Mouse (Mus musculus): ENCODE results near the gene 6430571L13Rik.

DNA sequence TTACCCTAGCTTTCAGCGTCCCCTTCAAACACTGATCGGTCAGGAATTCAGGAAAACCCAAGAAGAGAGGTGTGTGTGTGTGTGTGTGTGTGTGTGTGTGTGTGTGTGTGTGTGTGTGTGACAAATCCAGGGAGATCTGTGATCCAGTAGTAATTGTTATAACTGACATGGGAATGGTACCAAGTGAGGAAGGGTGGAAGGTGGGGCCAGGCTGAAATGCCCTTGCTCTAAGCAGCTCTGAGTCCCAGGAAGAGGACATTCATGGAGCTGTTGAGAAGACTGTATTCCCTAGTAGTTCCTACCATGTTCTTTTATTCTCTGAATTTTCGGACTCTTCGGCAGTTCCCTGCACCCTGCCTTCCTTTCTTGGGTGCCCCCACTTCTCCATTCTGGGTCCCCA is 42.7 kb upstream of the 6430571L13Rik start:
- TF ChIP-seq RCOR1 (conservative IDR thresholded peaks at IDR 0.05; ENCODE audit: low read depth, low read length), result no peak
- no peak for TF ChIP-seq UBTF (IDR thresholded peaks at IDR 0.05; ENCODE audit: low read depth, low read length)
- no peak for TF ChIP-seq MXI1 (IDR thresholded peaks at IDR 0.05; ENCODE audit: low read depth, low read length)
- no peak for TF ChIP-seq PAX5 (IDR thresholded peaks at IDR 0.05; ENCODE audit: low read length)
- no peak for TF ChIP-seq MAX (IDR thresholded peaks at IDR 0.05; ENCODE audit: low read length)
- no peak for TF ChIP-seq ZMIZ1 (IDR thresholded peaks at IDR 0.05; ENCODE audit: low read depth, low read length)
- TF ChIP-seq TBP (conservative IDR thresholded peaks at IDR 0.05; ENCODE audit: low read depth, low read length), result no peak
- TF ChIP-seq CTCF (conservative IDR thresholded peaks at IDR 0.05 in 1 of 2, IDR thresholded peaks at IDR 0.05 in 1 of 2; ENCODE audit: low read depth in 2 of 2, low read length in 2 of 2), result no peak
- TF ChIP-seq MAFK (IDR thresholded peaks at IDR 0.05; ENCODE audit: insufficient replicate concordance, low read length), result no peak
- TF ChIP-seq ZC3H11A (IDR thresholded peaks at IDR 0.05; ENCODE audit: low read depth, low read length), result no peak
- TF ChIP-seq POLR2A (IDR thresholded peaks at IDR 0.05; ENCODE audit: low read depth, low read length), result no peak
- TF ChIP-seq ELF1 (IDR thresholded peaks at IDR 0.05; ENCODE audit: low read depth, low read length), result no peak
- no peak for TF ChIP-seq JUN (IDR thresholded peaks at IDR 0.05; ENCODE audit: insufficient read depth, low read depth, low read length)

Measured in CH12.LX (cell line).